Mouse (Mus musculus) hematopoietic multipotent progenitor cell, adult 10-12 weeks (in vitro differentiated cells): ENCODE results near the gene Ryr3. TPM values are rescaled to one million over a fixed set of nuclear protein-coding genes. Genes with fewer than 3 reads are reported as not detected.

Source experiments
- polyA plus RNA-seq: library from polyadenylated mRNA; stranded (reverse); fragments of >175 nt; gene quantifications from 2 replicates; pipeline ENCODE4 v1.2.3, GENCODE M21; 2012; ENCODE audit warnings: low replicate concordance

The Ryr3 gene
- polyA plus RNA-seq = 0.28 and 0.47 TPM in 2 replicates

DNA sequence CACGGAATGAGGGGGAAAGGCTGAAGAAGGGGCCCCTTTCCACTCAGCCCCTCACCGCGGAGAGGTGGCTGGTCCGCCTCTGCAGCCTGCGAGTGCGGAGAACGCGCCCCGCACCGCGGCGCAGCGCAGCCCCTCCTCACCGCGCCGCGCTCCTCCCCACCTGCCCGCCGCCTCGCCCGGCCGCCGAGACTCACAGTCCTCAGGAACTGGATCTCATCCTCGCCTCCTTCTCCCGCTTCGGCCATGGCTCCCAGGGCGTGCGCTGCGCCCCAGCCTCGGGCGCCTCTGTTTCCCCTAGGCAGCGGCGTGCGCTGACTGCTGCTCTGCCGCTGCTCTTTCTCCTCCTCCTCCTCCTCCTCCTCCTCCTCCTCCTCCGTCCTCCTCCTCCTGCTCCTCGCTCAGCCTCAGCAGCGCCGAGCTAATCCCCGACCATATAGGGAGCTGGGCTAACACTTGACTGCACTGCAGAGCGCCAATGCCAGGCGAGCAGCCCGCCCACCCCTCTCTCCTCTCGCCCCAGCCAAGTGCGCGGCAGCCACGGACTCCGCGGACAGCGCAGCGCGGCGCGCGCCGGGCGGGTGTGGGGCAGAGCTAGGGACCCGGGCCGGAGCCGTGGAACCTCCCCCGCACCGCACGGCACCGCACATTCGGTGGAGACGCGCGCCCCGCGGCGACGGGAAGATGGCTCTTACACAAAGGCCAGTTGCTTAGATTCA lies at the start of gene Ryr3:
Ryr3 (minus strand) TSS at position 351 of the 716 bp plus-strand sequence.

Other genes starting within 250 kb of the Ryr3 start
- gene Tmco5b, start 68.6 kb upstream of the Ryr3 start, polyA plus RNA-seq = not detected in 2 replicates
- gene Fmn1, start 110.6 kb upstream of the Ryr3 start, polyA plus RNA-seq = 0.42 and 0.61 TPM in 2 replicates